Mouse (Mus musculus): ENCODE results near the gene Gne. TPM values are rescaled to one million over a fixed set of nuclear protein-coding genes. Genes with fewer than 3 reads are reported as not detected.

The Gne gene
- polyA plus RNA-seq, 1 experiment = 15.1 TPM

DNA sequence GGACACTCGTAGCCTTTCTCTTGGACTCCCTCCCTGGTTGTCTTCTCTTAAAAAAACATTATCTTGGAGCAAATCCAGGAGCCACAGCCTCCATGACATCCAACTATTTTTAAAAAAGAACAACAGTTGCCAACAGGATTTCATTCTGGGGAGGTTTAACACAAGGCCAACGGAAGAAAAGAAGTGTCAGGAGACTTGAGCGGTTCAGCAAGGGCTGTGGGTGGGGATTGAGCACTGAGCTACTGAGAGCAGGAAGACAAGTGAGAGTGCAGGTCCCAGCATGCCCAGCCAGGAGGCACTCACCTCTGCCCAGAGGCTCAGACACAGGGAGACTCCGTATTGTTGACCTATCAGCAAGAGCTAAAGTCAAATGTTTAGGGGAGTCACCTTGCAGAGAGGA lies 28.8 kb upstream of the Gne start:
- Histone ChIP-seq H3K4me3 (ENCODE audit: insufficient read depth, poor library complexity, severe bottlenecking) (no peak overlapping the region), H3K79me3 (ENCODE audit: low read depth) (no peaks in the 10 kb centered on the region), H3K79me2 (ENCODE audit: control insufficient read depth, insufficient read depth) (no peaks in the 10 kb centered on the region), H3K27me3 (ENCODE audit: control insufficient read depth, insufficient read depth, insufficient read length) (no peaks in the 10 kb centered on the region), H3K36me3 (ENCODE audit: control insufficient read depth, insufficient read depth) (no peaks in the 10 kb centered on the region), H3ac (ENCODE audit: control insufficient read depth, insufficient read length, low read depth) (no peak overlapping the region)
- TF ChIP-seq CEBPB (IDR thresholded peaks at IDR 0.05; ENCODE audit: low read depth) (no peak), FOSL1 (IDR thresholded peaks at IDR 0.05; ENCODE audit: insufficient read depth, low read length, poor library complexity, severe bottlenecking) (no peak), MYOD1 (IDR thresholded peaks at IDR 0.05; ENCODE audit: control insufficient read depth, insufficient read length, low read depth) (no peak), CTCF (IDR thresholded peaks at IDR 0.05; ENCODE audit: control insufficient read depth, insufficient read depth, insufficient read length) (no peak), MAX (IDR thresholded peaks at IDR 0.05) (no peak), USF1 (IDR thresholded peaks at IDR 0.05; ENCODE audit: low read depth) (no peak), MYOG (IDR thresholded peaks at IDR 0.05; ENCODE audit: control insufficient read depth, extremely low read depth, insufficient read length) (no peak)

DNA sequence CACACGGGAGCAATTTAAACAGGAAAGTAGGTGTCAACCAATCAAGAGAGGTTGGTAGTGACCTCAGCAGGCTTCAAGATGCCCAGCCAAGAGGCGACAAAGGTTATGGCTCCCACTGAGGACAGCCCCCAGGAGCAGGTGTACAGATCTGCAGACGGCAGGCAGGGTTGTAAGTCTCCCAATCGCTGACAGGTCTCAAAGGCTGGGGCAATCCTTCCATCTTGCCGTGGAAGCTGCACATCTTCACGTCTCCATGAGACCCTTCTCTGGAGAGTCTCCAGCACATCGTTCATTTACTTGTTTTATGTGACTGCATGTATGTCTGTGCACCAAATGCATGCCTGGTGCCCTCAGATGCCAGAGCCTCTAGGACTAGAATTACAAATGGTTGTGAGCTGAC lies 26.8 kb upstream of the Gne start:
- Histone ChIP-seq H3ac (ENCODE audit: control insufficient read depth, insufficient read length, low read depth) (no peak overlapping the region), H3K4me3 (ENCODE audit: insufficient read depth, poor library complexity, severe bottlenecking) (no peak overlapping the region), H3K36me3 (ENCODE audit: control insufficient read depth, insufficient read depth) (no peaks in the 10 kb centered on the region), H3K79me3 (ENCODE audit: low read depth) (no peaks in the 10 kb centered on the region), H3K27me3 (ENCODE audit: control insufficient read depth, insufficient read depth, insufficient read length) (no peaks in the 10 kb centered on the region), H3K79me2 (ENCODE audit: control insufficient read depth, insufficient read depth) (no peaks in the 10 kb centered on the region)
- no peak for TF ChIP-seq CEBPB (IDR thresholded peaks at IDR 0.05; ENCODE audit: low read depth)
- no peak for TF ChIP-seq FOSL1 (IDR thresholded peaks at IDR 0.05; ENCODE audit: insufficient read depth, low read length, poor library complexity, severe bottlenecking)
- no peak for TF ChIP-seq MYOG (IDR thresholded peaks at IDR 0.05; ENCODE audit: control insufficient read depth, extremely low read depth, insufficient read length)
- TF ChIP-seq MYOD1 (IDR thresholded peaks at IDR 0.05; ENCODE audit: control insufficient read depth, insufficient read length, low read depth) = no peak
- TF ChIP-seq MAX (IDR thresholded peaks at IDR 0.05) = no peak
- no peak for TF ChIP-seq CTCF (IDR thresholded peaks at IDR 0.05; ENCODE audit: control insufficient read depth, insufficient read depth, insufficient read length)
- TF ChIP-seq USF1 (IDR thresholded peaks at IDR 0.05; ENCODE audit: low read depth) = no peak

DNA sequence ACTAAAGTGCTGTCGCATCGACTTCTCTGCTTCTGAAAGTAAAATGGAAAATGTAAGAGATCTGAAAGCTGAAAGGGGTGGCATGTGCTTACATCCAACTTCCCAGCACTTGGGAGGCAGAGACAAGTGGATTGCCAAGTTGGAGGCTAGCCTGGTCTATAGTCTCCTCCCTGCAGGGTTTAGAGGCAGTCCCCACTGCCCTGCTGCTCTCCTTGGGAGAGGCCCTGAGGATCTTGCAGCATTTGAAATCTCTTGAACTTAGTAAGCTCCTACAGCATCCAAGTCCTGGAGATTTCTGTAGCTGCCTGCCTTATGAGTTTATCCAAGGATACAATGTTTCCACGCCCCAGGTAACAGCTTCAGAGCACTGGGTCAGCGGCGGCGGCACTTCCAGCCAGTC lies 24.3 kb upstream of the Gne start:
- Histone ChIP-seq H3K79me2 (ENCODE audit: control insufficient read depth, insufficient read depth) (no peaks in the 10 kb centered on the region), H3K79me3 (ENCODE audit: low read depth) (no peaks in the 10 kb centered on the region), H3K4me3 (ENCODE audit: insufficient read depth, poor library complexity, severe bottlenecking) (no peak overlapping the region), H3K36me3 (ENCODE audit: control insufficient read depth, insufficient read depth) (no peaks in the 10 kb centered on the region), H3K27me3 (ENCODE audit: control insufficient read depth, insufficient read depth, insufficient read length) (no peaks in the 10 kb centered on the region), H3ac (ENCODE audit: control insufficient read depth, insufficient read length, low read depth) (no peak overlapping the region)
- no peak for TF ChIP-seq USF1 (IDR thresholded peaks at IDR 0.05; ENCODE audit: low read depth)
- no peak for TF ChIP-seq FOSL1 (IDR thresholded peaks at IDR 0.05; ENCODE audit: insufficient read depth, low read length, poor library complexity, severe bottlenecking)
- no peak for TF ChIP-seq MYOD1 (IDR thresholded peaks at IDR 0.05; ENCODE audit: control insufficient read depth, insufficient read length, low read depth)
- no peak for TF ChIP-seq CEBPB (IDR thresholded peaks at IDR 0.05; ENCODE audit: low read depth)
- no peak for TF ChIP-seq MAX (IDR thresholded peaks at IDR 0.05)
- TF ChIP-seq CTCF (IDR thresholded peaks at IDR 0.05; ENCODE audit: control insufficient read depth, insufficient read depth, insufficient read length) = no peak
- no peak for TF ChIP-seq MYOG (IDR thresholded peaks at IDR 0.05; ENCODE audit: control insufficient read depth, extremely low read depth, insufficient read length)

DNA sequence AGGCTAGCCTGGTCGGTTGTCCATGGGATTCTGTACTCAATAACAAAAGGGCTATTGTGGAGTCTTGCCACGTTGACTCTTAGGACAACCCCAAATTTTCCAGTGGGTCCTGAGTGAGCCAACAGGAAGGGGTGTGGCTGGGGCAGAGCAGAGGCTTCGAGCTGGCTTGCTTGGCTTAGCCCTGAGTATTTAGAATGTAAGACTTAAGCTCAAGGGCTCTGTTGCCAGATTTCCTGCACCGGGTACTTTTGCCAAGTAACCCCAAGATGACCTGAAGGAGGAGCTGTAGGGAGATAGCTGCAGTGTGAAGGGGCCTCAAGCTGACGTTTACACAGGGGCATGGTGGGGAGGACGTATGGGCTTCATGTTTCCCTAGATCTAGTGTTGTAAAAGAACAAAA lies 23.4 kb upstream of the Gne start:
- Histone ChIP-seq H3ac (ENCODE audit: control insufficient read depth, insufficient read length, low read depth) (no peak overlapping the region), H3K36me3 (ENCODE audit: control insufficient read depth, insufficient read depth) (no peaks in the 10 kb centered on the region), H3K4me3 (ENCODE audit: insufficient read depth, poor library complexity, severe bottlenecking) (no peak overlapping the region), H3K79me3 (ENCODE audit: low read depth) (no peaks in the 10 kb centered on the region), H3K79me2 (ENCODE audit: control insufficient read depth, insufficient read depth) (no peaks in the 10 kb centered on the region), H3K27me3 (ENCODE audit: control insufficient read depth, insufficient read depth, insufficient read length) (no peaks in the 10 kb centered on the region)
- no peak for TF ChIP-seq CTCF (IDR thresholded peaks at IDR 0.05; ENCODE audit: control insufficient read depth, insufficient read depth, insufficient read length)
- TF ChIP-seq MAX (IDR thresholded peaks at IDR 0.05) = no peak
- TF ChIP-seq FOSL1 (IDR thresholded peaks at IDR 0.05; ENCODE audit: insufficient read depth, low read length, poor library complexity, severe bottlenecking) = no peak
- TF ChIP-seq CEBPB (IDR thresholded peaks at IDR 0.05; ENCODE audit: low read depth) = no peak
- no peak for TF ChIP-seq MYOG (IDR thresholded peaks at IDR 0.05; ENCODE audit: control insufficient read depth, extremely low read depth, insufficient read length)
- no peak for TF ChIP-seq MYOD1 (IDR thresholded peaks at IDR 0.05; ENCODE audit: control insufficient read depth, insufficient read length, low read depth)
- no peak for TF ChIP-seq USF1 (IDR thresholded peaks at IDR 0.05; ENCODE audit: low read depth)

DNA sequence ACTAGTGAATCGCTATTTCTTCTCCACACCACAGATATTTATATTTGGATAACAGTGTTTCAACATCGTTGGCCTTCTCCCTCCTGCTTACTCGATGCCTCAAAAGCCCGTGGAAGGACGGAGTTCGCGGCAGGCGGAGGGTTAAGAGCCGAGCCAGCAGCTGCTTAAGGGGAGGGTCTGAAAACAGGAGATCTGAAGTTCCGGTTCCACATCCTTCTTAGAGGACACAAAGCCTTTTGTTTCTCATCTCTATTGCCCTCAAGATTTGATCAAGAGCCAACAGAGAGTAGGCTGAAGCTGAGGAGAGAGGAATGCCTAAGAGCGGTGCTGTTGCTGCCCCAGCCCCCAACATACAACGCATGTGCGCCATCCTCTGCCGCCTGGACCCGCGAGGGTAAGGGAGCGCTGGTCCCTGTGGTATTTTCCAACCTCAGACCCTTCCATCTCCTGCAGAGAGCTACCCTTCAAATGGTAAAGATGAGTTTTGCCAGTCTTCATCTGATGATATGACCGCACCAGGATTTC lies 22.4 kb upstream of the Gne start:
- Histone ChIP-seq H3K79me3 (ENCODE audit: low read depth) (no peaks in the 10 kb centered on the region), H3K79me2 (ENCODE audit: control insufficient read depth, insufficient read depth) (no peaks in the 10 kb centered on the region), H3ac (ENCODE audit: control insufficient read depth, insufficient read length, low read depth) (no peak overlapping the region), H3K27me3 (ENCODE audit: control insufficient read depth, insufficient read depth, insufficient read length) (no peaks in the 10 kb centered on the region), H3K4me3 (ENCODE audit: insufficient read depth, poor library complexity, severe bottlenecking) (no peak overlapping the region), H3K36me3 (ENCODE audit: control insufficient read depth, insufficient read depth) (no peaks in the 10 kb centered on the region)
- TF ChIP-seq CEBPB (IDR thresholded peaks at IDR 0.05; ENCODE audit: low read depth) (no peak), CTCF (IDR thresholded peaks at IDR 0.05; ENCODE audit: control insufficient read depth, insufficient read depth, insufficient read length) (no peak), USF1 (IDR thresholded peaks at IDR 0.05; ENCODE audit: low read depth) (no peak)

All from C2C12 (cell line).